Mouse (Mus musculus): Measurements from ENCODE around the gene Znhit6.

The Znhit6 gene

DNA sequence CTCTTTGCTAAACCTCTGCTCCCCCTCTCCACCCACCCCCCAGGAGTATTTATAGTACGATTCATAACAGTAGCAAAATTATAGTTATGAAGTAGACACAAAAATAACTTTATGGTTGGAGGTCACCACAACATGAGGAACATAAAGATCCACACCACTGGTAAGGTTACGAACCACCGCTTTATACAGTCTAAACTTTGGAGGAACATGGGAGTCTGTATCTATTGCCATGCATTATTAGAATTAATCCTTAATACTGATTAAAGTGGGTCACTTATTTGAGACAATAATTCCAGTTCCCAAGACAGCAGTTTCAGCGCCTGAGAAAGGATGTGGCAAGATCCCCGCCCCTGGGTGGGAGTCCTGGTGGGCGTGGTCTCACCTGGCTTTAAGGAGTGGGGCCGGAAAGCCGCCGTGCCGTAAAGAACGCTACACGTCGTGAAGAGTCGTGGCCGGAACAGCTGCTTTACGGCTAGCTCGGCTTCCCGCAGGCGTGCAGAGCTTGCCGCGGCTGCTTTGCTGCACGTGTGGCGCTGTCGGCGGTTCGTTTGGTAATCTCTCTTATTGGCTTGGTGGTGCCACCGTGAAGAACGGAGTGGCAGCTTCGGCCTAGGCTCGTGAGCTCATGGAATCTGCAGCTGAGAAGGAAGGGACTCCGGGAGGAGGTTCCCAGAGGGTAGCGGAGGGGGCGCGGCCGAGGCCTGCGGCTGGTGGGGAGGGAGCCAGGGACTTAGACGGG lies at the start of gene Znhit6:
Znhit6 (plus strand) TSS at position 463 of the 739 bp plus-strand sequence.
- DNase-seq (ENCODE audit: extremely low spot score, low spot score), result peak; percentile 92

DNA sequence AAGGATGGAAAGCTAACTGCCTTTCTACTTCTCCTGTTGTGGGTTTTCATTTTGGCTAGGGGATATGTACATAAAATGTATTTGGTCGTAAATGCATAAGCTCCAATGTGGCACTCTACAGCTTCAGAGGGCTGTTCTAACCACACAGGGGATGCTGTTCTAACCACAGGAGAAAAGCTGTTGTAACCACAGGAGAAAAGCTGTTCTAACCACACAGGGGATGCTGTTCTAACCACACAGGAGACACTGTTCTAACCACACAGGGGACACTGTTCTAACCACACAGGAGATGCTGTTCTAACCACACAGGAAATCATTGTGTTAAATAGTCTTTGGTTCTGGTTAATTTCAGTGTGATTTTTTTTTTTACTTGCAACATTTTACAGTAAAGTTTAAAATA lies 38.1 kb upstream of the Znhit6 start:
- no peak for DNase-seq (ENCODE audit: extremely low spot score, low spot score)

DNA sequence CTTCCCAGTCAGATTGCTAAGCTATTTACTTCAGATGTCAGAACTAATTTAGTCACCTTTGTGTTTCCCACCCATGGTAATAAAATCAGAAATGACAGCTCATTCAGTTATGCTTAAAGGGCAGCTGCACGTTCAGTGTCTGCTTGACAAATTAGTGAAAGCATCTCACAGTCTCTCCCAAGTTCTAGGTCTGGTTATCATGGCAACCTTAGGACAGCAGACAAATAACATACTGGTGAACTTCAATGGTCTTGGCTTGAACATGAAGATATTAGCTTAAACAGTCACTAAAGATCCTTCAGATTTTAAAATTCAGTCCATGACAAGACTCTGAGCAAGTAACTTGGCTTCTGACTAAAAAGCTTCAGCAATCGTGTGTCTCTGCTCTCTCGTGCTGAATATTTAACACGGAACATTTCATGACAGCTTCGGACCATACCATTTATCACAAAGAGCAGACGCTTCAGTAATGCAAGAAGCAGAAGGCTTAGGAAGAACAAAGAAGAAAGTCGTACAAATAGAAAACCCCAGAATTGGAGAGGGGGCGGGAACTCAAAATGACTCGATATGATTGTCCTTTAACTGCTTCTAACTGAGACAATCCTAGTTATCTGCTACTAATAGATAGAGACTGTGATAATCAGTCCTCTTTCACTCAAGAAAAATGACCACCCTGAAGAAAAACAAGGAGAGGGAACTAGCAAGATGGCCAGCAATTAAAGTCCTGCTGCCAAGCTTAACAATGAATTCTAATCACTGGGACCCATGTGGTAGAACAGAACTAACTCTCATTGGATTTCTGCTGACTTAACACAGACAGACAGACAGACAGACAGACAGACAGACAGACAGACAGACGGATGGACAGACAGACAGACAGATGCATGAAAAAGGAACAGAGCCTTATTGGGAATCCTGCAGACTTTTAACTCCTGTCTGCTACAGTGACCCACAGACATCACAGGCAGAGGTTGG lies 27.3 kb upstream of the Znhit6 start:
- DNase-seq (ENCODE audit: extremely low spot score, low spot score), result no peak

DNA sequence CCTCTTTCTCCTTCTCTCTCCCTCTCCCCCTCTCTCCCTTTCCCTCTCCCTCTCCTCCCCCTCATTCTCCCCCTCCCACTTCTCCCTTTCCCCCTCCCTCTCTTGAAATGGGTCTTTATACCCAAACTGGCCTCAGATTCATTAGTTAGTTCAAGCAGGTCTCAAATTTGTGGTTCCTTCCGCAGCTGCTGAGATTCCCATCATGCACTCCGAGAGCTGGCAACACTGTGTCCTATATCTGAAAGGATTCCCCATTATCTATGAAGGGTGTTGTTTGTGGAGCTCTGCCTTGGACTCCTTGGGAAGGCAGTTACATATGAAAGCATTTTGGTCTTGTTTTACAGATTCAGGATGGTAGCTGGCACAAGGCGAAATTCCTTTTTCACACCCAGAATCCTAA lies 25.8 kb upstream of the Znhit6 start:
- no peak for DNase-seq (ENCODE audit: extremely low spot score, low spot score)

DNA sequence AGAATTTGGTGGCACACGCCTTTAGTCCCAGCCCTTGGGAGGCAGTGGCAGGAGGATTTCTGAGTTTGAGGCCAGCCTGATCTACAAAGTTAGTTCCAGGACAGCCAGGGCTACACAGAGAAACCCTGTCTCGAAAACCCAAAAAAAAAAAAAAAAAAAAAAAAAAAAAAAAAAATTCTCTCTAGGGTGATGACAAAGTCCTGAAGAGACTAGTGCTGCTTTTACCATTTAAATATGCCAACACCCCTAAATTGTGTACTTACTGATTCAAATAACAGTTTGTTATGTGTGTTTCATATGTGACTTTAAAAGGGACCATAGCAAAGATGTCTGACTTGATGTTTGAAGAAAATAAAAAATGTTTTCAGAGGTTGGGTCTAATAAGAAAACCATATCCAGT lies 21.6 kb upstream of the Znhit6 start:
- DNase-seq (ENCODE audit: extremely low spot score, low spot score), result no peak

DNA sequence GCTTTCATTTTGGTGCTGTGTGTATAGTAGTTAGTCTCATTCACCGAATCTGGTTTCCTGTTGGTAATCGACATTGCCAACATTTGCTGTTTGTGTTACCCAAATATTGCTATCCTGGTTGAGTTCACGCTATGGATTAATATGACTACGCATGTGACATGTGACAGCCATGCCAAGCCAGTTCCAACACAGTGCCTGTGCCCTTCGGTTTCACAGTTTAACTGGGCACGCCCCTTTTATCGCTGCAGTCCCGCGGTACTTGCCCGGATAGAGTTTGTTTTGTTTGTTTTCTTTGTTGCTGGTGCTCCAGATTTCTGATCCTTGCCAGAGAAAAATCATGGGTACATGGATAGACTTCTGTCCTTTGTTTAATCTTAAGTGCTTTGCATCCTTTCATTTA lies 19.8 kb upstream of the Znhit6 start:
- no peak for DNase-seq (ENCODE audit: extremely low spot score, low spot score)

DNA sequence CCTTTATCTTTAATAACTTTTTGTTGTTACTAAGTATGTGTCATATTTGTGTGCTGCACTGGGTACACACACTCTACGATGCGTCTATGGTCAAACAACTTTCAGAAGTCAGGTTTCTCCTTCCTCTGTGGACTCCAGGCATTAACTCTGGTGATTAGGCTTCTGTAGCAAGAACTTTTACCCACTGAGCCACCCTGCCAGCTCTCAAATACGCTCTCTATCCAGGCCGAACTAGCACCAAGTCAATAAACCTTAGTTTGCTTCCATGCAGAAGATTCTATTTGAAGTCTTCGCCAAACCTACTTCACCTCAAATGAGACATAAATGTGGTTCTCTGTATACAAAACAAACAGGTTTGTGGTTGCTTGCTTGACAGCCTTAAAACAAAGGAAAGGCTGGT lies 16.3 kb upstream of the Znhit6 start:
- no peak for DNase-seq (ENCODE audit: extremely low spot score, low spot score)

DNA sequence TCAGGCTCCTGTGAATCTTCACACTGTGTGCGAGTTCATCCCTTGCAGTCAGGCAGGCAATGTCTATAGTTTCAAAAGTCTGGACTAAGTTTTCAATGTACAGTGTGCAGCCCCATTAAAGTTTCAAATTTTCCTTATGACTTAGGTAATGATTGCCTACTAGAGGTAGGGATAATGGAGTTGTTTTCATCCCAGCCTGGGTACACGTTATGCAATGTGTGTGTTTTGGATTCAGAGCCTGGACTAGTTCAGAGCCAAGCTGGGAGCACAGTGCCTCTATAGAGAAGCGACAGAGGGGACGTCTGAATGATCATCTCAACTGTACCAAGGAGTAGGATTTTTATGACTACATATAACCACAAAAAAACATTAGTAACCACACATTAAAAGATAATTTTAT lies 15.9 kb upstream of the Znhit6 start:
- no peak for DNase-seq (ENCODE audit: extremely low spot score, low spot score)

DNA sequence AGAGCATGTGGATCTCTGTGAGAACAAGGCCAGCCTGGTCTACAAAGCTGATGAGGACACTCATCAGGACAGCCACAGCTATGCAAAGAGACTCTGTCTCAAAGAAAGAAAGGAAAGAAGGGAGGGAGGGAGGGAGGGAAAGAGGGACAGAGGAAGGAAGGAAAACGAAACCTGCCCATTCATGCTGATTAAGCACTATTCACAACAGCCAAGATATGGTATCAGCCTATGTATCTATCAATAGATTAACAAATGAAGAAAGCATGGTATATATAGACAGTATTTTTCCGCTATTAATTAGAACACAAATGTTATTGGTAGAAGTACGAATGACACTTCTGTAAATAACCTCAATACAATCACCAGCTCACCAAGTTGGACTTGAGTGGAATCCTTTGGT lies 1.5 kb upstream of the Znhit6 start:
- no peak for DNase-seq (ENCODE audit: extremely low spot score, low spot score)

DNA sequence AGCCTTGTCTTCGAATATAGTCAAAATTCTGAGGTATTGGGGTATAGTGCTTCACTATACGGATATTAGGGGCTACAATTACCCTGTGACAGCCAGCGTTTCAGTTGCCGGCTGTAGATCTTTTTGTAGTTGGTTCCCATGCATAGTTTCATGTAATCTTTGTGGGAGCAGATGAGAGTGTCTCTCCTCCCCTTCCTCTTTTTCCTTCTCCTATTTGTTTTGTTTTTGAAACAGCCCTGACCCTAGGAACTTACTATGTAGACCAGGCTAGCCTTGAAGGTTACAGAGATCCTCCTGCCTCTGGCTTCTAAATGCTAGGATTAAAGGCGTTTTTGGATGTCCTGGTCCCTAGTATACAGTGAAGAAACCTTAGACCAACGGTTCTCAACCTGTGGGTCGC lies 665 bp upstream of the Znhit6 start:
- DNase-seq (ENCODE audit: extremely low spot score, low spot score), result no peak

DNA sequence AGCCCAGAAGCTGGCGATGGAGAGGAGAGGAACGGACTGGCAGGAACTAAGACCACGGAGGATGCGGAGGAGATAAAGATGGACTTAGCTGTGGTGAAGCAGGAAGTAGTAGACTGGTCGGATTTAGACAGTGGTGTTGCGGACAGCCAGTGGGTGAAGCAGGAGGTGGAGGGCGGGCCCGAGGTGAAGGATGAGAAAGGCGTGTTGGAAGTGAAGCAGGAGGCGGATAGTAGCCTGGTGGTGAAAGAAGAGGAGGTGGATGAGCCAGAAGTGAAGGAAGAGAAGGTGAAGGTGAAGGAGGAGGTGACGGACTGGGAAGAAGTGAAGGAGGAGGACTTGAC lies 447 bp downstream of the Znhit6 start:
- DNase-seq (ENCODE audit: extremely low spot score, low spot score), result no peak

DNA sequence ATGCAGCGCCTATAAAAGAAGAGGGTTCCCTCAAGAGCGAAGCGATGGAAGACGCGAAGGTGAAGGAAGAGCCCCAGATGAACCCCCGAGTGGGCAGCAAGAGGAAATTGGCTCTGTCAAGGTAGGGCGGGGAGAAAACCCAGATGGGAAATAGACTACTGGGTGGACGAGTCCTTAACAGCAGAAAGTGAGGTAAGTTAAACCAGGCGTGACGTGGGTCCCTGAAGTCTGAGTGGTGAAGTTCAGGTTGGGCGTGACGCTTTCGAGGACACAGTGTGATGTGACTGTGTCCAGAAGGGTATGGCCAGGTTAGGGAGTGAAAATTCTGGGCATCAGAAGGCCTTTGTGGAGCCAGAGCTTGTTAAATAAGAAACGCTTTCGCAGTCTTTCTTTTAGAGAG lies 871 bp downstream of the Znhit6 start:
- no peak for DNase-seq (ENCODE audit: extremely low spot score, low spot score)

DNA sequence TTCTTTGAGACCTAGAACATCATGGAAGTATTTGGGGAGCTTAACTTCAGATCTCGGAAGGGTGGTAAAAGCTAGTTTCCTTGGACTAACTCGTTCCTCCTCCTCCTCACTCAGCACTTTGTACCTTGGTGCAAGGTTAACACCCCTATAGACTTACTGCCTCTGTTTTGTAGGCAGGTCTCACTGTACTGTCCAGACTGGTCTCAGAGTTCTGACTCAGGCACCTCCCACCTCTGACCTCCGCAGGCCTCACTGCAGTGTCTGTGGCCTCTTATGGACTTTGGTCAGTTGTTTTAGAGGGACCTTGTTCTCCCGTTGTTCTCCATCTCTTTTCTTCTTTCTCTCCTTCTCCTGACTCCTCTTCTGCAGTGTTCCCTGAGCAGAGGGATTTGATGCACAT lies 7.0 kb downstream of the Znhit6 start:
- no peak for DNase-seq (ENCODE audit: extremely low spot score, low spot score)

DNA sequence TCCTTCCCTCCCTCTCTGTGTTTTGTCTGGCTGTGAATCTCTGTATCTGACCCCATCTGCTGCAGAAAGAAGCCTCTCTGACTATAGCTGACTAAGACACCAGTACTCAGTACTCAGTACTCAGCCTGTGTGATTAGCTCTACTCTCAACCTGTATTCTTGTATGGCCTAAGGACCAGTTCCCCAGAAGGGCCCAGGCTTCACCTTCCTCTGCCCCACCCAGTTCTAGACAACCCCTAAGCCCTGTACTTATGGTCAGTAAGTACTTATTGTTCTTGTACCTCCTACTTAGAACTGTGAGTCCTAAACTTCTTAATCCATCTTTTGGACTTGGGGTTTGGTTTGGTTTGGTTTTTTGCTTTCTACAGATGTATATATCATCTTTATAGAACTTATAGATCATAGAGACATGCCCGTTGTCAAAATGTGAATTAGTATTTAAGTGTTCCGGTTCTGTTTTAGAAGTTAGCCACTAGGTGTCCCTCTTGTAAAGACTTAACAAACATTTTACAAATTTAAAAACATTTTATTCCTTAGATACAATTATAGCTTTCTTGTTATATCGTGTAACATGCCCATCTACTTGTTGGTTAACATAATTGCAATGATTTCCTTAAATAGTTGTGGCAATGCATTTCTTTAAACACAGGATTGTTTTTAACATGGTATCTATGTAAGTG lies 7.7 kb downstream of the Znhit6 start:
- no peak for DNase-seq (ENCODE audit: extremely low spot score, low spot score)

DNA sequence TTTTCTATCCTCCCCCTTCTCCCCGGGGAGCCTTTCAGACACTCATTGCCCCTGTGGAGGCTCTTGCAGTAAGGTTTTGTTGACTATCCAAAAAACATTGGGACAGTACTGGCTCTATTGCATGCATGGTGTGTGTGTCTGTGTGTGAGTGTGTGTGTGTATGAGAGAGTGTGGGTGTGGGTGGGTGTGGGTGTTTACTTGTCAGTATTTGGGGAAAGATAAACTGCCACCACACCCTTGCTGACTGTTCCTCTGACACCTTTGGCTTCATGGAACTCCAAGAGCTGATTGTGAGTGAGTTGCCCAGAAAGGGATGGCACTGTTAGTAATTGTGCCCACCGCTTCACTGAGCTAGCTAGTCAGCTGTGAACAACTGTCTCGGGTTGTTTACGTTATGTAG lies 14.6 kb downstream of the Znhit6 start:
- DNase-seq (ENCODE audit: extremely low spot score, low spot score), result no peak

DNA sequence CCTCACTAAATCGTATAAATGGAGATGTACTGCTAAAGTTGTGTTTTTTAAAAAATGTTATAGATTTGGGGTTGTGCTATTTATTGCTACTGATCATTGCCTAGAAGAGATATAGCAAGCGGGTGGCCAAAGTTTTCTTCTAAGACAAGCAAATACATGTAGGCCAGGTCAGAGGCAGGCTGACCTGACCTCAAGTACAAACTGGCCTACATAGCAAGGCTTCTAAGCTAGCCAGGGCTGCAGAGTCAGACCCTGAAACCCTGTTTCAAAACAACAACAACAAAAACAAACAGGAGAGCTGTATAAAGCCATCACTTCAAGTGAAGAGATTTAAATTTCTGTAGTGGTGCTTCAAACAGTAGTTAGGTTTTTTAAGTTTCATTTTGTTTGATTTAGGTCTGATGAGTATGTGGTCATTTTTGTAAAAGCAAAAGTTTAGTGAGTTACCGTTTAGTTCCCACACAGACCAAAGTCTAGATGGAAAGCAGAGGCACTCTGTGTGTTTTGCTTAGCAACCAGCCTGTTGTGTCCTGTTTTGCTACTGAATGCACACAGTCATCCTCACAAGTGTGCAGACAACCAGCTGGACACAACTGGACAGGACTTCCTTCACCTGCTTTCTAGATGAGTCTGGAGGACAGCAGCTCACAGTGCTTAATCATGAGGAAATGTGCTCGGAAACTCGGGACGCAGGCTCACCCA lies 16.0 kb downstream of the Znhit6 start:
- DNase-seq (ENCODE audit: extremely low spot score, low spot score), result no peak

DNA sequence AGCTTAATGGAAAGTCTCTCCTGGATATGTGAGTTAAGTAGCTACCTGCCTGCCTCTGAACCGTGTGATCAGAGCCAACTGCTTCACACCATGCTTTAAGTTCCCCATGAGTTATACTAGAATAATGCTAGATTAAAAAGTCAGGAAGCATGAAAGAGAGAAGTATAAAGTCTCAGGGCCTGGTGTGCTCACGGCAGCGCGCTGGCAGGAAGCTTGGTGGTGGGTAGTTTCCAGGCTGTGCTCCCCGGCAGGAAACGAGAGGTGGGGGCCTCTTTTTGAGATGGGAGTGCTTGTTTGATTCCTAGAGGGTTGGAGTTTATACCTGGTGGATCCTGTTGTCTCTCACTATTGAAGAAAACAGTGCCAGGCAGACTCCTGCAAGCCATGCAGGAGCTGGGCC lies 19.3 kb downstream of the Znhit6 start:
- no peak for DNase-seq (ENCODE audit: extremely low spot score, low spot score)

DNA sequence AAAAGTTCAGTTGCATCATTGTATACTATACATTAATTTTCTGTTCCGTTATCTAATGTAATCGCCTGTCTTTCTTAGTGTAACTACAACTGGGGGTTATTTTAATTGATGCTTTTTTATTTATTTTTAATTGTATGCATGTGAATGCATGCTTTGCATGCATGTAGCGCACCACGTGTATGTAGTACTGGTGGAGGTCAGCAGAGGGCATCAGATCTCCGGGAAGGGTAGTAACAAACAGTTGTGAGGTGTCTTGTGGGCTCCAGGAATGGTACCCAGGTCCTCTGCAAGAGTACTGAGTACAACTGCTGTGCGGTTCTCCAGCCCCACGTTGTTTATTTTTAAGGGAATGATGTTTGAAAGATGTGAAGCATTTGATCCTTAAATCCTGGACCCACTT lies 23.1 kb downstream of the Znhit6 start:
- no peak for DNase-seq (ENCODE audit: extremely low spot score, low spot score)

DNA sequence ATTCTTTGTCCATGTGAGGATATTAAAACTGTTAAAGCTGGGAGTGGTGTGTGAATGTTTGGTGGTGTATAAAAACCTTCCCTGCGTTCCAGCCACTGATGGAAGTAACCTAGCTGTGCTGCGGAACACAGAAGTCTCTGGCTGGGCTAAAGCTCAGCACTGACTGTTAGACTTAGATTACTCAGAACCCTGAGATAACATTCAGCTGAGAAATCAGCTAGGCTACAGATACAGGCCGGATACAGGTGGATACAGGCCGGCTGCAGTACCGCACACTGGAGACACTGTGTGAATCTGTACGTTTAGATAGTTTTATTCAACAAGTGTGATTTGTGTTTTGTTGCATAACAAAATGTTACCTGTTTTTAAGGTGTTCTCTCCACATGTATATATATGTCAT lies 24.8 kb downstream of the Znhit6 start:
- DNase-seq (ENCODE audit: extremely low spot score, low spot score), result no peak

DNA sequence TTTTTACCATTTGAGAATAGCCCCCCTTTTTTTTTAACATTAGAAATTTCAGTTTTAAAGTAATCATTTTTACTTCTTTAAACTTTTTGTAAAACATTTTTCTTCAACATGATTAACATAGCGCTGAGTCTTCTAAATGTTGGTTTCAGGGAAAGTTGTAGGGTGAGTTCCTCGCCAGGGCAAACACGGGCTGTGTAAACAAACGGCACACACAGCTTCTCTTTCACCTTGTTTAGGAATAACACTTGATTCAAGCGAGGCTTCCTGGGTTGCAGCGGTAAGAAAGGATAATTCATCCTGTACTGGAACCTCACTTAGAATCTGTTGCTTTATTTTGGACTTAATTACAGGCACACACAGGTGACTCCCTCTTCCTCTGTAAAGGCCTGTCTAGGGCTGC lies 25.3 kb downstream of the Znhit6 start:
- DNase-seq (ENCODE audit: extremely low spot score, low spot score), result no peak

DNA sequence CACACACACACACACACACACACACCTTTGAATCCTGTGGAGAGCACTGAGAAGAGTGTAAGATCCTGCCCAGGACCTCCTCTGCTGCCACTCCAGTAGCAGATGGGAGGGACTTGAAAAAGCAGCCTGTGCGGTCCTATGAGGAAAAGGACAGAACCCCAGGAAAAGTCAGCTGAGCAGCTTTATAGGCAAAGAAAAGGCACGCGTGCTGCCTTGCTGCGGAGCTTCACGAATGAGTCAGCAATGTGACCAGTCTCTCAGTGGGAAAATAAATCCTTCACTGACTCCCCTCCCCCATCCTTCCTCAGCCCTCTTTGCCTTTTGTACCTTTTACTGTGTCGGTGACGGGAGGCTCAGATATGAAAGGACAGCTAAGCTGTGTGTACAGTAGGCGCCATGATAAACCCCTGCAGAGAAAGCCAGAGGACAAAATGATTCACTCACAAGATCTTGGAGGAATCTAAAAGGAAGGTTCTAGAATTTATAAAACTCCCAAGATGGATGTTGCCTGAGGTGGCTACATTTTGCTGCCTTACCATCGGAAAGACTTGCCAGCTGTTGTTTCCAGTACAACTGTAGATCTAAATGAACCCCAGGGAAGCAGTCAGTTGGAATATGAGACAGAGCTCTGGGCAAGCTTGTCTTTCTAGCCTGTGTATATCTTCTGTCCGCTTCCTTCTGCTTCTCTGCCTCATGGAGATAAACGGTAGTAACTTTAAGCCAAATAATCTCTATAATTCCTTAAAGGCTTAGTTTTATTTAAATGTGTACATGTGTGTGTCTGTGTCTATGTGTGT lies 26.6 kb downstream of the Znhit6 start:
- no peak for DNase-seq (ENCODE audit: extremely low spot score, low spot score)

All from neural tube, embryonic 10.5 days (tissue).